Mouse (Mus musculus): ENCODE measurements around the gene Polr2e. TPM values are rescaled to one million over a fixed set of nuclear protein-coding genes. Genes with fewer than 3 reads are reported as not detected.

Polr2e gene
- total and polyA plus RNA-seq, 2 experiments = 26.4 to 74.6 TPM

DNA sequence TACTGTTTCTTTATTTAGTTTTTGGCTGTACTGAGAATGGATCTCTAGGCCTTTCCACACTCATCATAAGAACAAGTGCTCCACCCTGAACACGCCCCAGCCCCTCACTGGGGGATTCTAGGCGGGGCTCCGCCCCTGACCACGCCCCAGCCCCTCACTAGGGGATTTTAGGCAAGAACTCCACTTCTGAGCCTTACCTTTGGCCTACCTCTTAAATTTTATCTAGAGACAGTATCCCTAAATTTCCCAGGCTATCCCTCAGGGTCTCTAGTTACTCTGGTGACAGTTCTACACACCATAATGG lies 14.6 kb downstream of the Polr2e start:
- Histone ChIP-seq H3K27me3 (ENCODE audit: control insufficient read depth, insufficient read depth, low read length) (no peaks in the 10 kb centered on the region), H3K79me2 (ENCODE audit: control insufficient read depth, insufficient read depth, low read length) (no peaks in the 10 kb centered on the region), H3K4me1 (ENCODE audit: control insufficient read depth, insufficient read depth, low read length) (no peaks in the 10 kb centered on the region), H3K9ac (ENCODE audit: low read depth, low read length) (no peak overlapping the region), H3K4me3 (ENCODE audit: insufficient read depth, low read depth, low read length) (no peak overlapping the region), H3K27ac (replicated peaks; ENCODE audit: insufficient read depth, low read depth, low read length) (no peak overlapping the region), H3K36me3 (ENCODE audit: control insufficient read depth, insufficient read depth, low read length) (no peaks in the 10 kb centered on the region)
- 61% methylated on average over 4 of the region's 4 CpGs for WGBS
- TF ChIP-seq POLR2A (IDR thresholded peaks at IDR 0.05; ENCODE audit: extremely low read depth, insufficient read depth, low read length) (no peak), CTCF (IDR thresholded peaks at IDR 0.05; ENCODE audit: low read depth, low read length) (no peak)
- DNase-seq (ENCODE audit: extremely low read depth, low read depth, low spot score) = no peak

DNA sequence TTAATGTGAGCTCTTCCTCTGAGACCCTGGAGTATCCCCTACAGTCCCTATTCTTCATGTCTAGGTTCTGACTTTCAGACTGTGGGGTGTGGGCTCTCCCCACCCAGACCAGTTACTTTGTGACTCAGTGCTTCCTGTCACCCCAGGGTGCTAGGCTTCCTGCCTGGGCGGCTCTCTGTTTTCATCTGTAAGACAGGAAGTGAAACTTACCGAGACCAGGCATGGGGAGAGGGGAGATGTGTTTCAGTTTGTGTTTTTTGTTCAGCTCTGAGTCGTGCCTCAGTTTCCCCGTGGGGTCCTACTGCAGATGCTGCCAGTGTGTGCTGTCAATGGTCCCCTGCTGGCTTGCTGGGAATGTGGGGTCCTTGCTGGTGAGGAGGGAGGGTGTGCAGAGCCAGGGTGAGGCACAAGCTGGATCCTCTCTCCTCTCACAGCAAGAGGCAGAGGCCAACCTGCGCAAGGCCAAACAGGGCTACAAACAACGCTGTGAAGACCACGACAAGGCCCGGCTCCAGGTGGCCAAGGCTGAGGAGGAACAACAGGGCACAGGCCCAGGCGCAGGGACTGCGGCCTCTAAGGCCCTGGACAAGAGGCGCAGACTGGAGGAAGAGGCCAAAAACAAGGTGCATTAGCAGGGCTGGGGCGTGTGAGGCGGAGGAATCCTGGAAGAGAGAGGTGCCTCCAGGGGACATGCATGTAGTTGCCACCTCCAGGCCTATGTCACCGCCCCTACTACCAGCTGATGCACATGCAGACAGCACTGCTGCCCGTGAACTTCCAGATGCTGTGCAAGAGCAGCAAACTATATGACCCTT lies 15.2 kb downstream of the Polr2e start:
- no peaks in the 10 kb centered on the region for H3K27me3 ChIP-seq (ENCODE audit: control insufficient read depth, insufficient read depth, low read length)
- no peak overlapping the region for H3K9ac ChIP-seq (ENCODE audit: low read depth, low read length)
- no peaks in the 10 kb centered on the region for H3K79me2 ChIP-seq (ENCODE audit: control insufficient read depth, insufficient read depth, low read length)
- H3K36me3 ChIP-seq (ENCODE audit: control insufficient read depth, insufficient read depth, low read length) = no peaks in the 10 kb centered on the region
- TF ChIP-seq CTCF (IDR thresholded peaks at IDR 0.05; ENCODE audit: low read depth, low read length) = no peak
- TF ChIP-seq POLR2A (IDR thresholded peaks at IDR 0.05; ENCODE audit: extremely low read depth, insufficient read depth, low read length) = no peak
- 81% methylated on average over 15 of the region's 15 CpGs for WGBS
- H3K27ac ChIP-seq (replicated peaks; ENCODE audit: insufficient read depth, low read depth, low read length) = no peak overlapping the region; the same call in 1 of the 2 replicates
- H3K4me3 ChIP-seq (ENCODE audit: insufficient read depth, low read depth, low read length) = no peak overlapping the region
- no peaks in the 10 kb centered on the region for H3K4me1 ChIP-seq (ENCODE audit: control insufficient read depth, insufficient read depth, low read length)
- no peak for DNase-seq (ENCODE audit: extremely low read depth, low read depth, low spot score)

DNA sequence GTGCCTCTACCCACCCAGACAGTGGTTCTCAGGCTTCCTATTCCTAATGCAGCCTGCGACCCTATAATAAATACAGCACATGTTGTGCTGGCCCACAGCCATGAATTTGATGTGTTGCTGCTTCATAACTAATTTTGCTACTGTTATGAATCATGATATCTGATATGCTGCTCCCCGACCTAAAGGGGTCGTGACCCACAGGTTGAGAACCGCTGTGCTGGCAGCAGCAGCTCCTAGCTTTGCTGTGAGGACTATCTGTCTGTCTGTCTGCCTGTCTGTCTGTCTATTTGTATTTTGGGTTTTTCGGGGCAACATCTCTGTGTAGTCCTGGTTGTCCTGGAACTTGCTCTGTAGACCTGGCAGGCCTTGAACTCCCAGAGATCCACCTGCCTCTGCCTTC lies 15.8 kb downstream of the Polr2e start:
- Histone ChIP-seq H3K27me3 (ENCODE audit: control insufficient read depth, insufficient read depth, low read length) (no peaks in the 10 kb centered on the region), H3K79me2 (ENCODE audit: control insufficient read depth, insufficient read depth, low read length) (no peaks in the 10 kb centered on the region), H3K36me3 (ENCODE audit: control insufficient read depth, insufficient read depth, low read length) (no peaks in the 10 kb centered on the region), H3K27ac (replicated peaks; ENCODE audit: insufficient read depth, low read depth, low read length) (no peak overlapping the region), H3K9ac (ENCODE audit: low read depth, low read length) (no peak overlapping the region), H3K4me1 (ENCODE audit: control insufficient read depth, insufficient read depth, low read length) (no peaks in the 10 kb centered on the region), H3K4me3 (ENCODE audit: insufficient read depth, low read depth, low read length) (no peak overlapping the region)
- no peak for DNase-seq (ENCODE audit: extremely low read depth, low read depth, low spot score)
- WGBS = 55% methylated on average over 5 of the region's 5 CpGs
- TF ChIP-seq POLR2A (IDR thresholded peaks at IDR 0.05; ENCODE audit: extremely low read depth, insufficient read depth, low read length) = no peak
- no peak for TF ChIP-seq CTCF (IDR thresholded peaks at IDR 0.05; ENCODE audit: low read depth, low read length)

DNA sequence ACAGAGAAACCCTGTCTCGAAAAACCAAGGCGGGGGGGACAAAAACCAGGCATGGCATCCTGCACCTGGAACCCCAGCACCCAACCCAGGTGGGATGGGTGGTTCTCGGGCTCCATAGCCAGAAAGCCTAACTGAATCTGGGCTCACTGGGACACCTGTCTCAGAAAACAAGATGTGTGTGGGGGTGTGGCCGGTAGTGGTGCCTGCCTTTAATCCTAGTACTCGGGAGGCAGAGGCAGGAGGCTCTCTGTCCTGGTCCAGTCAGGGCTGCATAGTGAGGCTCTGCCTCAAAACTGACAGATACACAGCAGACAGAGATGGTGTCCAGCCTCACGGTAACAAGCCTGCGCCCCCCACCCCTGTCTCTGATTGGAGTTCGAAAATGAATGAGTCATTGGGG lies 16.8 kb downstream of the Polr2e start:
- H3K36me3 ChIP-seq (ENCODE audit: control insufficient read depth, insufficient read depth, low read length) = no peaks in the 10 kb centered on the region
- no peak overlapping the region for H3K9ac ChIP-seq (ENCODE audit: low read depth, low read length)
- TF ChIP-seq POLR2A (IDR thresholded peaks at IDR 0.05; ENCODE audit: extremely low read depth, insufficient read depth, low read length) = no peak
- TF ChIP-seq CTCF (IDR thresholded peaks at IDR 0.05; ENCODE audit: low read depth, low read length) = no peak
- no peak overlapping the region for H3K27ac ChIP-seq (replicated peaks; ENCODE audit: insufficient read depth, low read depth, low read length)
- no peak overlapping the region for H3K4me3 ChIP-seq (ENCODE audit: insufficient read depth, low read depth, low read length)
- H3K4me1 ChIP-seq (ENCODE audit: control insufficient read depth, insufficient read depth, low read length) = no peaks in the 10 kb centered on the region
- H3K27me3 ChIP-seq (ENCODE audit: control insufficient read depth, insufficient read depth, low read length) = no peaks in the 10 kb centered on the region
- 95% methylated on average over 8 of the region's 8 CpGs for WGBS
- no peaks in the 10 kb centered on the region for H3K79me2 ChIP-seq (ENCODE audit: control insufficient read depth, insufficient read depth, low read length)
- DNase-seq (ENCODE audit: extremely low read depth, low read depth, low spot score) = no peak

GRCm38 (mm10) chr10:80022164-80022563 lies 17.4 kb downstream of the Polr2e start:
- TF ChIP-seq CTCF (IDR thresholded peaks at IDR 0.05; ENCODE audit: low read depth, low read length) = no peak
- no peak for TF ChIP-seq POLR2A (IDR thresholded peaks at IDR 0.05; ENCODE audit: extremely low read depth, insufficient read depth, low read length)
- DNase-seq (ENCODE audit: extremely low read depth, low read depth, low spot score) = no peak
- Histone ChIP-seq H3K4me3 (ENCODE audit: insufficient read depth, low read depth, low read length) (no peak overlapping the region), H3K79me2 (ENCODE audit: control insufficient read depth, insufficient read depth, low read length) (no peaks in the 10 kb centered on the region), H3K36me3 (ENCODE audit: control insufficient read depth, insufficient read depth, low read length) (no peaks in the 10 kb centered on the region), H3K27me3 (ENCODE audit: control insufficient read depth, insufficient read depth, low read length) (no peaks in the 10 kb centered on the region), H3K4me1 (ENCODE audit: control insufficient read depth, insufficient read depth, low read length) (no peaks in the 10 kb centered on the region), H3K9ac (ENCODE audit: low read depth, low read length) (no peak overlapping the region), H3K27ac (replicated peaks; ENCODE audit: insufficient read depth, low read depth, low read length) (no peak overlapping the region)
- 91% methylated on average over 12 of the region's 12 CpGs for WGBS

GRCm38 (mm10) chr10:80021320-80021641 lies 18.3 kb downstream of the Polr2e start:
- Histone ChIP-seq H3K79me2 (ENCODE audit: control insufficient read depth, insufficient read depth, low read length) (no peaks in the 10 kb centered on the region), H3K27me3 (ENCODE audit: control insufficient read depth, insufficient read depth, low read length) (no peaks in the 10 kb centered on the region), H3K36me3 (ENCODE audit: control insufficient read depth, insufficient read depth, low read length) (no peaks in the 10 kb centered on the region), H3K9ac (ENCODE audit: low read depth, low read length) (no peak overlapping the region), H3K27ac (replicated peaks; ENCODE audit: insufficient read depth, low read depth, low read length) (no peak overlapping the region), H3K4me1 (ENCODE audit: control insufficient read depth, insufficient read depth, low read length) (no peaks in the 10 kb centered on the region), H3K4me3 (ENCODE audit: insufficient read depth, low read depth, low read length) (no peak overlapping the region)
- TF ChIP-seq POLR2A (IDR thresholded peaks at IDR 0.05; ENCODE audit: extremely low read depth, insufficient read depth, low read length) = no peak
- no peak for TF ChIP-seq CTCF (IDR thresholded peaks at IDR 0.05; ENCODE audit: low read depth, low read length)
- WGBS = 88% methylated on average over 13 of the region's 13 CpGs
- DNase-seq (ENCODE audit: extremely low read depth, low read depth, low spot score) = no peak
